Mouse (Mus musculus): ENCODE results near the gene Agbl3. TPM values are rescaled to one million over a fixed set of nuclear protein-coding genes. Genes with fewer than 3 reads are reported as not detected.

The Agbl3 gene
- polyA plus RNA-seq, 1 experiment from 2014 or later, result 16.0 TPM

GRCm38 (mm10) chr6:34868507-34869217 is 88.4 kb downstream of the Agbl3 start:
- H3K36me3 ChIP-seq (ENCODE audit: insufficient read depth, low read length), result peaks cover 5% of the 10 kb centered on the region; the same call in 1 of the 2 replicates
- H3K4me3 ChIP-seq (ENCODE audit: low read depth, low read length), result no peak overlapping the region
- H3K4me2 ChIP-seq (replicated peaks; ENCODE audit: low read depth, low read length), result no peak overlapping the region
- no peak overlapping the region for H3K9ac ChIP-seq (replicated peaks; ENCODE audit: low read depth)
- H3K27ac ChIP-seq (ENCODE audit: low read length), result peak overlapping the region; percentile 85
- H3K4me1 ChIP-seq (ENCODE audit: insufficient read depth, low read depth, low read length), result peaks cover 51% of the 10 kb centered on the region
- H3K27me3 ChIP-seq (replicated peaks; ENCODE audit: insufficient read depth, low read length), result no peaks in the 10 kb centered on the region
- H3K9me3 ChIP-seq (ENCODE audit: low read length), result no peaks in the 10 kb centered on the region
- no peak for TF ChIP-seq CTCF (IDR thresholded peaks at IDR 0.05)
- no peak for TF ChIP-seq EP300 (IDR thresholded peaks at IDR 0.05)
- peak; percentile 31 for DNase-seq (ENCODE audit: low spot score)
- WGBS, result 55% methylated on average over 20 of the region's 20 CpGs
- ATAC-seq, result no peak

- 33% methylated on average over 13 of the region's 13 CpGs for WGBS
- peak; percentile 12; the same call in 1 of the 2 replicates for ATAC-seq
Observed at GRCm38 (mm10) chr6:34869225-34869915, 89.1 kb downstream of the Agbl3 start.

DNA sequence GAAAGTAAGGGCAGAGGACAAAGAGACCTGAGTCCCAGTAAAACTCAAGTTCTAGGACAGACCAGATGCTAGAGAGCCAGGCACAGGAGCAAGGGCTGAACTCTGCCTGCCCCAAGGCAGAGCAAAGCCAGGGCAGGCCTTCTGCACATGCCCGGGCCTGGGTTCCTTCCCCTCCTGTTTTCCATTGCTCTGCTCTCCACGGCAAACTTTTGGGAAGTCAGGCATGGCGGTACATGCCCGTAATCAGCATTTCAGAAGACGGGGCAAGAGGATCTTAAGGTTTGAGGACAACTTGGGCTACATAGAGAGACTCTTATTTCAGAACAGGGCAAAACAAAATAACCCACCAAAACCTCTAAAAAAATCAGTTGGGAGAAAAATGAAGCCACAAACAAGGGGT is 89.9 kb downstream of the Agbl3 start:
- peak overlapping the region; percentile 75 for H3K27ac ChIP-seq (ENCODE audit: low read length)
- ATAC-seq (no peak), DNase-seq (ENCODE audit: low spot score) (no peak)
- no peak overlapping the region; the same call in 1 of the 2 replicates for H3K9ac ChIP-seq (replicated peaks; ENCODE audit: low read depth)
- no peak overlapping the region for H3K4me2 ChIP-seq (replicated peaks; ENCODE audit: low read depth, low read length)
- H3K4me3 ChIP-seq (ENCODE audit: low read depth, low read length), result no peak overlapping the region
- peaks cover 49% of the 10 kb centered on the region for H3K4me1 ChIP-seq (ENCODE audit: insufficient read depth, low read depth, low read length)
- peaks cover 5% of the 10 kb centered on the region; the same call in 1 of the 2 replicates for H3K36me3 ChIP-seq (ENCODE audit: insufficient read depth, low read length)
- no peaks in the 10 kb centered on the region for H3K27me3 ChIP-seq (replicated peaks; ENCODE audit: insufficient read depth, low read length)
- no peak for TF ChIP-seq EP300 (IDR thresholded peaks at IDR 0.05)
- TF ChIP-seq CTCF (IDR thresholded peaks at IDR 0.05), result no peak
- no peaks in the 10 kb centered on the region for H3K9me3 ChIP-seq (ENCODE audit: low read length)
- WGBS, result 82% methylated on average over 5 of the region's 5 CpGs

More at GRCm38 (mm10) chr6:34869225-34869915, 89.1 kb downstream of the Agbl3 start:
- H3K27ac ChIP-seq (ENCODE audit: low read length), result peak overlapping the region; percentile 85
- no peaks in the 10 kb centered on the region for H3K27me3 ChIP-seq (replicated peaks; ENCODE audit: insufficient read depth, low read length)
- H3K4me2 ChIP-seq (replicated peaks; ENCODE audit: low read depth, low read length), result no peak overlapping the region
- H3K4me3 ChIP-seq (ENCODE audit: low read depth, low read length), result no peak overlapping the region
- H3K9me3 ChIP-seq (ENCODE audit: low read length), result no peaks in the 10 kb centered on the region
- peaks cover 46% of the 10 kb centered on the region for H3K4me1 ChIP-seq (ENCODE audit: insufficient read depth, low read depth, low read length)
- TF ChIP-seq EP300 (IDR thresholded peaks at IDR 0.05) (peak; percentile 86), CTCF (IDR thresholded peaks at IDR 0.05) (no peak)
- no peak overlapping the region; the same call in 1 of the 2 replicates for H3K9ac ChIP-seq (replicated peaks; ENCODE audit: low read depth)
- peak; percentile 86 for DNase-seq (ENCODE audit: low spot score)
- H3K36me3 ChIP-seq (ENCODE audit: insufficient read depth, low read length), result peaks cover 5% of the 10 kb centered on the region; the same call in 1 of the 2 replicates

DNA sequence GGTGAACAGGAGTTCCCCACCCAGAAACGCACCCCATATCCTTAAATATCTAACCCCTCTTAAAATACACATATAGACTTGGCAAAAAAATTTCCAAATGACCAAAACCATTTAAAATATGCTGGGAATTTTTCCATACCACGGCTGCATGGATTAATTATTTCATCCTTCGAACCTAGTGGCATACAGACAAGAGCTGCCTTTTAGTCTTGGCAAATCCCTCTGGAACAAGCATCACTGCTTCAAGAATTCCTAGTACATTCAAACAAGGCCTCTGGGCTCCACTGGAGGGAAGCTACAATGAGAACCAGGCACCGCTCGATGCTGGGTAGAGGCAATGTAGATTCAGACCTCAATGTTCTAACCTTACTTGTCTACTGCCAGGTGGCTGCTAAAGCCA is 90.5 kb downstream of the Agbl3 start:
- Histone ChIP-seq H3K27me3 (replicated peaks; ENCODE audit: insufficient read depth, low read length) (no peaks in the 10 kb centered on the region), H3K4me1 (ENCODE audit: insufficient read depth, low read depth, low read length) (peaks cover 46% of the 10 kb centered on the region; the same call in 1 of the 2 replicates), H3K4me2 (replicated peaks; ENCODE audit: low read depth, low read length) (no peak overlapping the region), H3K36me3 (ENCODE audit: insufficient read depth, low read length) (peaks cover 5% of the 10 kb centered on the region; the same call in 1 of the 2 replicates), H3K27ac (ENCODE audit: low read length) (no peak overlapping the region), H3K9me3 (ENCODE audit: low read length) (no peaks in the 10 kb centered on the region), H3K9ac (replicated peaks; ENCODE audit: low read depth) (no peak overlapping the region), H3K4me3 (ENCODE audit: low read depth, low read length) (no peak overlapping the region)
- TF ChIP-seq EP300 (IDR thresholded peaks at IDR 0.05) (no peak), CTCF (IDR thresholded peaks at IDR 0.05) (no peak)
- DNase-seq (ENCODE audit: low spot score), result no peak
- no peak for ATAC-seq
- WGBS, result 44% methylated on average over 5 of the region's 5 CpGs

- ATAC-seq, result no peak
- H3K9ac ChIP-seq (replicated peaks; ENCODE audit: low read depth), result no peak overlapping the region
- H3K9me3 ChIP-seq (ENCODE audit: low read length), result no peaks in the 10 kb centered on the region
- H3K4me2 ChIP-seq (replicated peaks; ENCODE audit: low read depth, low read length), result no peak overlapping the region
- peaks cover 5% of the 10 kb centered on the region; the same call in 1 of the 2 replicates for H3K36me3 ChIP-seq (ENCODE audit: insufficient read depth, low read length)
- H3K27ac ChIP-seq (ENCODE audit: low read length), result no peak overlapping the region
- H3K27me3 ChIP-seq (replicated peaks; ENCODE audit: insufficient read depth, low read length), result no peaks in the 10 kb centered on the region
- no peak overlapping the region for H3K4me3 ChIP-seq (ENCODE audit: low read depth, low read length)
- TF ChIP-seq EP300 (IDR thresholded peaks at IDR 0.05), result no peak
- TF ChIP-seq CTCF (IDR thresholded peaks at IDR 0.05), result no peak
- peaks cover 36% of the 10 kb centered on the region; the same call in 1 of the 2 replicates for H3K4me1 ChIP-seq (ENCODE audit: insufficient read depth, low read depth, low read length)
- 88% methylated on average over 7 of the region's 7 CpGs for WGBS
- DNase-seq (ENCODE audit: low spot score), result no peak
Observed at GRCm38 (mm10) chr6:34871929-34872328, 91.7 kb downstream of the Agbl3 start.

GRCm38 (mm10) chr6:34872871-34873270 is 92.6 kb downstream of the Agbl3 start:
- DNase-seq (ENCODE audit: low spot score) (no peak), ATAC-seq (no peak)
- Histone ChIP-seq H3K4me2 (replicated peaks; ENCODE audit: low read depth, low read length) (no peak overlapping the region), H3K27me3 (replicated peaks; ENCODE audit: insufficient read depth, low read length) (no peaks in the 10 kb centered on the region), H3K27ac (ENCODE audit: low read length) (peak overlapping the region; percentile 89), H3K9ac (replicated peaks; ENCODE audit: low read depth) (no peak overlapping the region), H3K4me3 (ENCODE audit: low read depth, low read length) (no peak overlapping the region), H3K4me1 (ENCODE audit: insufficient read depth, low read depth, low read length) (peaks cover 32% of the 10 kb centered on the region; the same call in 1 of the 2 replicates), H3K36me3 (ENCODE audit: insufficient read depth, low read length) (peaks cover 5% of the 10 kb centered on the region; the same call in 1 of the 2 replicates), H3K9me3 (ENCODE audit: low read length) (no peaks in the 10 kb centered on the region)
- 75% methylated on average over 10 of the region's 10 CpGs for WGBS
- no peak for TF ChIP-seq CTCF (IDR thresholded peaks at IDR 0.05)
- TF ChIP-seq EP300 (IDR thresholded peaks at IDR 0.05), result no peak
